8 mouse cellular contexts compared by ENCODE assay signal in genomic region chr9:21768511-21769411, GRCm38 (mm10). TPM values are rescaled to one million over a fixed set of nuclear protein-coding genes. Genes with fewer than 3 reads are reported as not detected.
A peak's percentile ranks its signal among the peaks of the same experiment; 100 is the strongest.
DNase-seq lines count a peak whose midpoint lies in the region; ATAC-seq and TF ChIP-seq lines count a peak whose summit lies in the region.

No protein-coding gene starts in this region.

- H3K36me3 ChIP-seq in forebrain, embryonic 11.5 days (ENCODE audit: control insufficient read depth, insufficient read depth, low read length), result no peaks in the 10 kb centered on the region
- no peaks in the 10 kb centered on the region for H3K36me3 ChIP-seq in midbrain, postnatal 0 days (ENCODE audit: insufficient read depth, low read length)

- H3K27me3 ChIP-seq in forebrain, embryonic 11.5 days (ENCODE audit: control insufficient read depth, insufficient read depth, low read length), result no peaks in the 10 kb centered on the region
- no peaks in the 10 kb centered on the region for H3K27me3 ChIP-seq in midbrain, postnatal 0 days (ENCODE audit: insufficient read depth, low read length)

- ATAC-seq in forebrain, embryonic 11.5 days (replicated peaks; ENCODE audit: low FRiP score), result no peak
- no peak for ATAC-seq in midbrain, postnatal 0 days (ENCODE audit: low FRiP score)

- no peak overlapping the region for H3K9ac ChIP-seq in forebrain, embryonic 11.5 days (ENCODE audit: low read length)
- H3K9ac ChIP-seq in midbrain, postnatal 0 days (replicated peaks; ENCODE audit: low read length, poor library complexity, severe bottlenecking), result no peak overlapping the region

- no peak overlapping the region for H3K4me3 ChIP-seq in forebrain, embryonic 11.5 days (ENCODE audit: low read depth, low read length)
- no peak overlapping the region for H3K4me3 ChIP-seq in midbrain, postnatal 0 days (ENCODE audit: low read depth, low read length)

- 76% methylated on average over 13 of the region's 13 CpGs for WGBS in forebrain, embryonic 11.5 days
- WGBS in midbrain, postnatal 0 days, result 44% methylated on average over 13 of the region's 13 CpGs

- H3K4me1 ChIP-seq in forebrain, embryonic 11.5 days (replicated peaks; ENCODE audit: control insufficient read depth, insufficient read depth, low read length), result no peaks in the 10 kb centered on the region
- H3K4me1 ChIP-seq in midbrain, postnatal 0 days (ENCODE audit: insufficient read depth, low read length), result no peaks in the 10 kb centered on the region

- no peaks in the 10 kb centered on the region for H3K9me3 ChIP-seq in forebrain, embryonic 11.5 days (ENCODE audit: control insufficient read depth, low read length)
- H3K9me3 ChIP-seq in midbrain, postnatal 0 days (ENCODE audit: low read length), result no peaks in the 10 kb centered on the region

- H3K27ac ChIP-seq in forebrain, embryonic 11.5 days (ENCODE audit: low read depth, low read length), result 0 out of 2 replicates have a peak overlapping the region, but pooled peaks have one; percentile 0
- H3K27ac ChIP-seq in midbrain, postnatal 0 days (ENCODE audit: low read depth, low read length), result no peak overlapping the region

- H3K4me2 ChIP-seq in forebrain, embryonic 11.5 days (ENCODE audit: low read depth, low read length, severe bottlenecking), result no peak overlapping the region
- no peak overlapping the region for H3K4me2 ChIP-seq in midbrain, postnatal 0 days (ENCODE audit: low read depth, low read length, poor library complexity, severe bottlenecking)

- peak; percentile 77 for DNase-seq in 3T3-L1 (ENCODE audit: low read depth, low spot score)
- peak; percentile 84 for DNase-seq in Muller cell, postnatal 12 days (ENCODE audit: inconsistent ontology term)
- DNase-seq in forebrain, embryonic 11.5 days (ENCODE audit: low spot score), result no peak
- peak; percentile 66 for DNase-seq in heart, postnatal 4 days
- DNase-seq in midbrain, postnatal 0 days (ENCODE audit: low spot score), result peak; percentile 31
- DNase-seq in embryo, embryonic 11 days, result no peak
- DNase-seq in urinary bladder, postnatal 10 days (ENCODE audit: low spot score), result no peak
- DNase-seq in layer of hippocampus, adult 8-10 months (ENCODE audit: low spot score in 2 of 2), result no peak

- TF ChIP-seq CTCF in midbrain, postnatal 0 days (IDR thresholded peaks at IDR 0.05), result no peak

RNA-seq across cellular contexts. Expression of gene Spc24, which starts 8.7 kb away (rescaled TPM):
- 138 and 162 TPM in 2 replicates for polyA plus RNA-seq in forebrain, embryonic 11.5 days (2014; fragmentation: Nextera tagmentation; extraction: Ambion mirVana)
- total RNA-seq in heart, postnatal 4 days (2021), result 10 to 100 TPM; 37.2 to 38.4 TPM
- total RNA-seq in midbrain, postnatal 0 days (2014; rRNA removed), result 5.5 and 6.6 TPM in 2 replicates
- polyA plus RNA-seq in midbrain, postnatal 0 days (2015; fragmentation: Nextera tagmentation; extraction: Ambion mirVana), result 6.3 and 8.2 TPM in 2 replicates
- 1 to 10 TPM in 2 of 4 experiments, under 1 TPM in 2; 0.45 to 4.3 (median 2.1) TPM for total RNA-seq in layer of hippocampus, adult 8-10 months (2022)

RNA-seq across cellular contexts. Expression of gene Kank2, which starts 29.8 kb away (rescaled TPM):
- polyA plus RNA-seq in forebrain, embryonic 11.5 days (2014; fragmentation: Nextera tagmentation; extraction: Ambion mirVana), result 5.1 and 5.9 TPM in 2 replicates
- total RNA-seq in heart, postnatal 4 days (2021), result 10 to 100 TPM; 50.7 to 53.7 TPM
- total RNA-seq in midbrain, postnatal 0 days (2014; rRNA removed), result 14.9 and 15.2 TPM in 2 replicates
- 2.9 TPM in 2 replicates for polyA plus RNA-seq in midbrain, postnatal 0 days (2015; fragmentation: Nextera tagmentation; extraction: Ambion mirVana)
- total RNA-seq in layer of hippocampus, adult 8-10 months (2022), result 10 to 100 TPM in 2 of 4 experiments, 1 to 10 TPM in 2; 7.2 to 10.1 (median 9.3) TPM

RNA-seq across cellular contexts. Expression of gene Ldlr, which starts 45.5 kb away (rescaled TPM):
- 23.2 and 23.7 TPM in 2 replicates for polyA plus RNA-seq in forebrain, embryonic 11.5 days (2014; fragmentation: Nextera tagmentation; extraction: Ambion mirVana)
- 10 to 100 TPM; 39.9 to 43.5 TPM for total RNA-seq in heart, postnatal 4 days (2021)
- 16.7 and 27.7 TPM in 2 replicates for total RNA-seq in midbrain, postnatal 0 days (2014; rRNA removed)
- 9.6 and 10.3 TPM in 2 replicates for polyA plus RNA-seq in midbrain, postnatal 0 days (2015; fragmentation: Nextera tagmentation; extraction: Ambion mirVana)
- 10 to 100 TPM; 16.7 to 38.7 (median 26.4) TPM for total RNA-seq in layer of hippocampus, adult 8-10 months (2022)

Comparison
In these comparisons a context has a peak if more than half of its experiments do, and no peak if none do; other contexts are left out.
1. DNase-seq: peak in 3T3-L1 (single experiment), Muller cell, postnatal 12 days (single experiment), heart, postnatal 4 days (single experiment) and midbrain, postnatal 0 days (single experiment); none in forebrain, embryonic 11.5 days (single experiment), embryo, embryonic 11 days (single experiment), urinary bladder, postnatal 10 days (single experiment) and layer of hippocampus, adult 8-10 months (0 of 2).